Mouse (Mus musculus): Measurements from ENCODE around the gene Ddx39b. TPM values are rescaled to one million over a fixed set of nuclear protein-coding genes. Genes with fewer than 3 reads are reported as not detected.

Ddx39b gene
- polyA plus RNA-seq, 1 experiment from 2014 or later, result 672 TPM

DNA sequence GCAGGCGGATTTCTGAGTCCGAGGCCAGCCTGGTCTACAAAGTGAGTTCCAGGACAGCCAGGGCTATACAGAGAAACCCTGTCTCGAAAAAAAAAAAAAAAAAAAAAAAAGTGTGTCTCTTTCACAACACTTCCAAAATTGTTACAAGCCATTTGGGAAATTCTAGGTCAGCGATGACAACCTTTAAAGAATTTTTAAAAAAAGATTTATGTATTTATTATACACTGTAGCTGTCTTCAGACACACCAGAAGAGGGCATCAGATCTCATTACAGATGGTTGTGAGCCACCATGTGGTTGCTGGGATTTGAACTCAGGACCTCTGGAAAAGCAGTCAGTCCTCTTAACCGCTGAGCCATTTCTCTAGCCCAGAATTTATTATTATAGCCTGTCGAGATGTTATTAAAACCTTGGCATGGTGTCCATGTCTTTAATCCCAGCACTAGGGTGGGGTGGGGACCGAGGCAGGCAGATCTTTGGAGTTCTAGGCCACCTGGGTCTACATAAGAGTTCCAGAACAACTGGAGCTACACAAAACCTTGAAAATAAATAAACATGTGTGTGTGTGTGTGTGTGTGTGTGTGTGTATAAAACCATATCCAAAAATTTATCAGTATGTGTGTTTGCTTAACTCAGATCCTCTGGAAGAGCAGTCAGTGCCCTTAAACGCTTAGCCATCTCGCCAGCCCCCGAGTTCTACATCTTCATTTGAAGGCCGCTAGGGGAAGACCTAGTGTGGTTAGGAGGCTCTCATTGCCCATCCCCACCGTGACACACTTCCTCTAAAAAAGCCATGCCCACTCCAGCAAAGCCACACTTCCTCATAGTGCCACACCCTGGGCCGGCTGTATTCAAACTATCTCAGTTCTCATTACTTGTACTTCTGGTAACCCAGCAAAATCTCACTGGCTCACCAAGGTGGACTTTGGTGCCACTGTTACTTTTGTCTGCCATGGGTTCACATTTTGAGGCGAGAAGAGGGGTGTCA lies 17.2 kb downstream of the Ddx39b start:
- H3K4me2 ChIP-seq (ENCODE audit: low read depth), result no peak overlapping the region
- WGBS, result 68% methylated on average over 13 of the region's 14 CpGs
- ATAC-seq (ENCODE audit: insufficient read depth, low FRiP score, low TSS enrichment) (no peak), DNase-seq (ENCODE audit: low spot score) (no peak)
- H3K27ac ChIP-seq (ENCODE audit: low read depth, low read length), result no peak overlapping the region
- peaks cover 4% of the 10 kb centered on the region; the same call in 1 of the 2 replicates for H3K36me3 ChIP-seq (ENCODE audit: control insufficient read depth, insufficient read depth, low read length)
- H3K27me3 ChIP-seq (ENCODE audit: control insufficient read depth, insufficient read depth, low read length), result no peaks in the 10 kb centered on the region
- H3K4me1 ChIP-seq (ENCODE audit: control insufficient read depth, insufficient read depth, low read length), result no peaks in the 10 kb centered on the region
- H3K9me3 ChIP-seq (ENCODE audit: control insufficient read depth, low read length), result no peaks in the 10 kb centered on the region
- no peak overlapping the region for H3K9ac ChIP-seq (ENCODE audit: low read length)
- no peak overlapping the region for H3K4me3 ChIP-seq (ENCODE audit: low read depth, low read length)

- no peaks in the 10 kb centered on the region for H3K27me3 ChIP-seq (ENCODE audit: control insufficient read depth, insufficient read depth, low read length)
- H3K4me1 ChIP-seq (ENCODE audit: control insufficient read depth, insufficient read depth, low read length), result no peaks in the 10 kb centered on the region
- DNase-seq (ENCODE audit: low spot score) (no peak), ATAC-seq (ENCODE audit: insufficient read depth, low FRiP score, low TSS enrichment) (no peak)
- 82% methylated on average over 4 of the region's 4 CpGs for WGBS
- no peak overlapping the region for H3K4me3 ChIP-seq (ENCODE audit: low read depth, low read length)
- no peak overlapping the region for H3K27ac ChIP-seq (ENCODE audit: low read depth, low read length)
- no peaks in the 10 kb centered on the region for H3K9me3 ChIP-seq (ENCODE audit: control insufficient read depth, low read length)
- H3K9ac ChIP-seq (ENCODE audit: low read length), result no peak overlapping the region
- H3K36me3 ChIP-seq (ENCODE audit: control insufficient read depth, insufficient read depth, low read length), result no peaks in the 10 kb centered on the region
- no peak overlapping the region for H3K4me2 ChIP-seq (ENCODE audit: low read depth)
These were observed 18.1 kb downstream of the Ddx39b start for GRCm38 (mm10) chr17:35259621-35260020.

DNA sequence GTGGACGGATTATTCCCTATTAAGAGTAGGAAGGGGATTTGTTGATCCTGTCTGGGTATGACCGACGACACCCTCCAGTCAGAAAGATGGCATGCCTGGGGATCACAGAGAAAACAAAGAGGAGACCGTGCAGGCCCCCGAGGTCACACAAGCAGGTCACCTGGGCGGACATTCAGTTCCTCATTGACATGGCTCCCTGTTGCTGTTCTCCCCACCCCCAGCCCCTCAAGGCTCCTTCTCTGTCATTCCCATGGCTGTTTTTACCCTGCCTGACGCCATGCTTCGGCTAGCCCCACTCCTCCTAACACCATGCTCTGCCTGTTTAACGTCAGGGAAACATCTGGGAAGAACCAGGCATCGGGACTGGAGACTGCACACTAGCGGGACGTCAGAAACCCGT lies 20.1 kb downstream of the Ddx39b start:
- Histone ChIP-seq H3K4me3 (ENCODE audit: low read depth, low read length) (no peak overlapping the region), H3K27ac (ENCODE audit: low read depth, low read length) (no peak overlapping the region), H3K36me3 (ENCODE audit: control insufficient read depth, insufficient read depth, low read length) (no peaks in the 10 kb centered on the region), H3K4me1 (ENCODE audit: control insufficient read depth, insufficient read depth, low read length) (no peaks in the 10 kb centered on the region), H3K9me3 (ENCODE audit: control insufficient read depth, low read length) (no peaks in the 10 kb centered on the region), H3K27me3 (ENCODE audit: control insufficient read depth, insufficient read depth, low read length) (no peaks in the 10 kb centered on the region), H3K9ac (ENCODE audit: low read length) (no peak overlapping the region), H3K4me2 (ENCODE audit: low read depth) (no peak overlapping the region)
- ATAC-seq (ENCODE audit: insufficient read depth, low FRiP score, low TSS enrichment) (no peak), DNase-seq (ENCODE audit: low spot score) (no peak)
- WGBS, result 75% methylated on average over 13 of the region's 13 CpGs

GRCm38 (mm10) chr17:35262664-35263522 lies 21.3 kb downstream of the Ddx39b start, which contains the start of gene H2-D1:
H2-D1 (plus strand) TSS chr17:35262730.
- Histone ChIP-seq H3K36me3 (ENCODE audit: control insufficient read depth, insufficient read depth, low read length) (no peaks in the 10 kb centered on the region), H3K4me2 (ENCODE audit: low read depth) (peak within 1 kb of the TSS; percentile 91), H3K4me1 (ENCODE audit: control insufficient read depth, insufficient read depth, low read length) (no peaks in the 10 kb centered on the region), H3K27me3 (ENCODE audit: control insufficient read depth, insufficient read depth, low read length) (no peaks in the 10 kb centered on the region), H3K9ac (ENCODE audit: low read length) (peak within 1 kb of the TSS; percentile 73), H3K27ac (ENCODE audit: low read depth, low read length) (no peak within 1 kb of the TSS), H3K9me3 (ENCODE audit: control insufficient read depth, low read length) (no peaks in the 10 kb centered on the region), H3K4me3 (ENCODE audit: low read depth, low read length) (peak within 1 kb of the TSS; percentile 66)
- DNase-seq (ENCODE audit: low spot score) (peak; percentile 86), ATAC-seq (ENCODE audit: insufficient read depth, low FRiP score, low TSS enrichment) (peak; percentile 92)
- under 1% methylated on average over 71 of the region's 73 CpGs for WGBS

GRCm38 (mm10) chr17:35263523-35263883 lies 22.0 kb downstream of the Ddx39b start:
- H3K4me1 ChIP-seq (ENCODE audit: control insufficient read depth, insufficient read depth, low read length), result no peaks in the 10 kb centered on the region
- peak overlapping the region; percentile 66 for H3K4me3 ChIP-seq (ENCODE audit: low read depth, low read length)
- H3K27me3 ChIP-seq (ENCODE audit: control insufficient read depth, insufficient read depth, low read length), result no peaks in the 10 kb centered on the region
- H3K9me3 ChIP-seq (ENCODE audit: control insufficient read depth, low read length), result no peaks in the 10 kb centered on the region
- H3K36me3 ChIP-seq (ENCODE audit: control insufficient read depth, insufficient read depth, low read length), result no peaks in the 10 kb centered on the region
- ATAC-seq (ENCODE audit: insufficient read depth, low FRiP score, low TSS enrichment) (peak; percentile 37), DNase-seq (ENCODE audit: low spot score) (peak; percentile 19)
- no peak overlapping the region for H3K27ac ChIP-seq (ENCODE audit: low read depth, low read length)
- peak overlapping the region; percentile 91 for H3K4me2 ChIP-seq (ENCODE audit: low read depth)
- H3K9ac ChIP-seq (ENCODE audit: low read length), result peak overlapping the region; percentile 73
- WGBS, result 3% methylated on average over 31 of the region's 31 CpGs

- Histone ChIP-seq H3K4me3 (ENCODE audit: low read depth, low read length) (no peak overlapping the region), H3K27me3 (ENCODE audit: control insufficient read depth, insufficient read depth, low read length) (no peaks in the 10 kb centered on the region), H3K36me3 (ENCODE audit: control insufficient read depth, insufficient read depth, low read length) (no peaks in the 10 kb centered on the region), H3K4me1 (ENCODE audit: control insufficient read depth, insufficient read depth, low read length) (no peaks in the 10 kb centered on the region), H3K9ac (ENCODE audit: low read length) (no peak overlapping the region), H3K9me3 (ENCODE audit: control insufficient read depth, low read length) (no peaks in the 10 kb centered on the region), H3K27ac (ENCODE audit: low read depth, low read length) (no peak overlapping the region), H3K4me2 (ENCODE audit: low read depth) (no peak overlapping the region)
- WGBS, result 80% methylated on average over 1 of the region's 1 CpGs
- DNase-seq (ENCODE audit: low spot score) (no peak), ATAC-seq (ENCODE audit: insufficient read depth, low FRiP score, low TSS enrichment) (no peak)
These were observed 26.0 kb downstream of the Ddx39b start for GRCm38 (mm10) chr17:35267399-35268086.

- H3K9me3 ChIP-seq (ENCODE audit: control insufficient read depth, low read length), result no peaks in the 10 kb centered on the region
- H3K4me1 ChIP-seq (ENCODE audit: control insufficient read depth, insufficient read depth, low read length), result no peaks in the 10 kb centered on the region
- no peaks in the 10 kb centered on the region for H3K36me3 ChIP-seq (ENCODE audit: control insufficient read depth, insufficient read depth, low read length)
- H3K9ac ChIP-seq (ENCODE audit: low read length), result no peak overlapping the region
- WGBS, result 33% methylated on average over 3 of the region's 3 CpGs
- H3K27me3 ChIP-seq (ENCODE audit: control insufficient read depth, insufficient read depth, low read length), result no peaks in the 10 kb centered on the region
- no peak overlapping the region for H3K27ac ChIP-seq (ENCODE audit: low read depth, low read length)
- ATAC-seq (ENCODE audit: insufficient read depth, low FRiP score, low TSS enrichment), result no peak
- H3K4me3 ChIP-seq (ENCODE audit: low read depth, low read length), result no peak overlapping the region
- DNase-seq (ENCODE audit: low spot score), result peak; percentile 37
- no peak overlapping the region for H3K4me2 ChIP-seq (ENCODE audit: low read depth)
These were observed 28.3 kb downstream of the Ddx39b start for GRCm38 (mm10) chr17:35269653-35270347.

- Histone ChIP-seq H3K9me3 (ENCODE audit: control insufficient read depth, low read length) (no peaks in the 10 kb centered on the region), H3K4me3 (ENCODE audit: low read depth, low read length) (no peak overlapping the region), H3K36me3 (ENCODE audit: control insufficient read depth, insufficient read depth, low read length) (no peaks in the 10 kb centered on the region), H3K27ac (ENCODE audit: low read depth, low read length) (no peak overlapping the region), H3K27me3 (ENCODE audit: control insufficient read depth, insufficient read depth, low read length) (0 out of 2 replicates have a peak, but pooled peaks cover 6% of the 10 kb centered on the region), H3K4me2 (ENCODE audit: low read depth) (no peak overlapping the region), H3K4me1 (ENCODE audit: control insufficient read depth, insufficient read depth, low read length) (no peaks in the 10 kb centered on the region), H3K9ac (ENCODE audit: low read length) (no peak overlapping the region)
- ATAC-seq (ENCODE audit: insufficient read depth, low FRiP score, low TSS enrichment), result no peak
- DNase-seq (ENCODE audit: low spot score), result no peak
- 69% methylated on average over 3 of the region's 3 CpGs for WGBS
These were observed 30.7 kb downstream of the Ddx39b start for GRCm38 (mm10) chr17:35272249-35272648.
